Mouse (Mus musculus) left cerebral cortex, postnatal 10 days (tissue): ENCODE measurements around the gene Atxn7l1. TPM values are rescaled to one million over a fixed set of nuclear protein-coding genes. Genes with fewer than 3 reads are reported as not detected.
"Not testable (repeated sequence)": the region's sequence is repeated elsewhere in the genome, so short reads cannot be mapped to it uniquely, and the experiment has no call there.

Experiments used
- DNase-seq, 2 experiments: peaks; one replicate each; pipeline ENCODE4 v3.0.0; 2021 to 2022; ENCODE audit warnings: low spot score in 2 of 2, mixed read lengths in 1 of 2; ENCODE audit errors: extremely low spot score in 1 of 2
- intact Hi-C: fragments of 180-260 bp; cut with DNase I; formaldehyde crosslinking; loops from one replicate; pipeline ENCODE4 v1.15.1; 2025
- total RNA-seq, 2 experiments: library from RNA; stranded (reverse); gene quantifications; 2 replicates each; pipeline ENCODE4 v1.2.3; 2021

Gene Atxn7l1
- total RNA-seq, 2 experiments from 2014 or later, result 59.1 to 64.7 TPM

- intact Hi-C loops, result loop anchor here (5.0 kb wide), 1 partner anchor 120 kb away; no protein-coding TSS in a partner anchor
- DNase-seq, result peak in 1 of 2 experiments; percentile 41
Measured at GRCm38 (mm10) chr12:33146622-33147433, 665 bp upstream of the Atxn7l1 start.

DNA sequence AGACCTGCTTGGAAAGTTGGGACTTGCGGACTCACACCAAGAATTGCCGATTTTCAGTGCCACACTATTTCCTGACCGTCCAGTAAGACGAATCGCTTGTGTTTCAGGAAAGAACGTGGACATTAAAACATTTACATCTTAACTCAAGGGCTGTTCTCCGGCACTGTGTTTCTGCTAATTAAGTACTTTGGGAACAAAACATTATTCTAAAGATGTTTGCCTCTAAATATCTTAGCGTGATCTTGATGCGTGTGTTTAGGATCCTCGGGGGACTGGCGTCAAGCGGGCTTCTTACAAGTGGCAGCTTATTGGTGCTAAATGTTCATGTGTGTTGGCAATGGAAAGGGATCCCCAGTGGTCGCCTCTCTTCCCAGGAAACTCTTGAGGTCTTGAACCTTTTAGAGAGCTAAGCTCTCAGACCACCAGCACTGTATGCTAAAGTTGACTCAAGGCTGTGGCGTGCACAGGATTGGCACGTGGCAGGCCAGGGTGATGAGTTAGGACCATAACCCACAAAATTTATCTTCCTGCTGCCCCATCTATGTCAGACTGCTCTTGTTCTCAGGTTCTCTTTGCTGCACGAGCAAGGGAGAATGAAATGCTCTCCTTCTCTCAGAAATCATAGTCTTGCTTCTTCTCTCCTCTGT is 2.2 kb downstream of the Atxn7l1 start:
- intact Hi-C loops, result loop anchor here (5.0 to 10.0 kb wide), 2 partner anchors 115 to 122 kb away; no protein-coding TSS in a partner anchor
- no peak for DNase-seq

GRCm38 (mm10) chr12:33153131-33153530 is 5.6 kb downstream of the Atxn7l1 start:
- intact Hi-C loops, result loop anchor here (10.0 kb wide), 1 partner anchor 112 kb away; no protein-coding TSS in a partner anchor
- no peak for DNase-seq

- intact Hi-C loops, result loop anchor here (10.0 kb wide), 1 partner anchor 111 kb away; no protein-coding TSS in a partner anchor
- no peak for DNase-seq
Measured at GRCm38 (mm10) chr12:33153850-33154249, 6.4 kb downstream of the Atxn7l1 start.

DNA sequence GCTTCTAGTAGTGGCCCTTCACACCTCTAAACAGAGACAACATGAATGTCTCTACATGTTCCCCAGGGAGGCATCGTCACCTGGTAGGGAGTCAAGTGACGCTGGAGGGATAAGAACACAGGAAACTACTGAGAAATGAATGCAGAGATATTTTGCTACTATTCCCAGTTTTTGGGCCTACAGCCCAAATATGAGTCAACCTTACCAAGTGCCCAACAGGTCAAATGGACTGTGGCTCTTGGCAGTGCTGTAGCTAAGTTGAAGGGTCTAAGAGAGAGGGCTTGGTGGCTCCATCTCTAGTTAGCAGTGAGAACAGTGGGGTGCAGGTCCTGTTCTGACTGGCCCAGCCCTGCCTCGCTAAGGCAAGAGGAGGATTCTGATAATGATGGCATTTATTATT is 7.2 kb downstream of the Atxn7l1 start:
- no peak for DNase-seq
- intact Hi-C loops, result loop anchor here (10.0 kb wide), 1 partner anchor 110 kb away; no protein-coding TSS in a partner anchor

GRCm38 (mm10) chr12:33156334-33157018 is 9.0 kb downstream of the Atxn7l1 start:
- DNase-seq, result no peak
- intact Hi-C loops, result loop anchor here (10.0 kb wide), 1 partner anchor 108 kb away; no protein-coding TSS in a partner anchor

GRCm38 (mm10) chr12:33158256-33158655 is 10.8 kb downstream of the Atxn7l1 start:
- no peak for DNase-seq
- intact Hi-C loops, result loop anchor here (10.0 kb wide), 1 partner anchor 107 kb away; no protein-coding TSS in a partner anchor

GRCm38 (mm10) chr12:33160406-33160805 is 12.9 kb downstream of the Atxn7l1 start:
- no peak for DNase-seq
- intact Hi-C loops, result no loop called here

DNA sequence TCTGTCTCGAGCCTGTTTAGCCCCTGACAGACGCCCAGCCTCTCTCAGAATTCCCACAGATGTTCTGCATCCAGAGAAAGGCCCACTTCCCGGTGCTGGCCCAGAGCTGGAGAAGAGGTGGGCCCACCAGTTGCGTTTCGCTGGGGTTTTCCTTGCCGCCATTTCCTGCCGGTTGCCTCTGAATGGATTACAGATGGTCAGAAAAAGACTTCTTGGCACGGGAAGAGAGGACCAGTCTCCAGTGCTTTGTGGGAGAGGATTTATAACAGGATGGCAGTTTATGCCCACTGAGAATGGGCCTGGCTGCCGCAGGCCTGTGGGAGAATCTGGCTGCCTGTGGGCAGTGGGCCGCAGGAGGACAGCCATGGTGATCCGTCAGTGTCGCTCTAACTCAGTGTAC is 15.0 kb downstream of the Atxn7l1 start:
- no peak for DNase-seq
- intact Hi-C loops, result no loop called here

DNA sequence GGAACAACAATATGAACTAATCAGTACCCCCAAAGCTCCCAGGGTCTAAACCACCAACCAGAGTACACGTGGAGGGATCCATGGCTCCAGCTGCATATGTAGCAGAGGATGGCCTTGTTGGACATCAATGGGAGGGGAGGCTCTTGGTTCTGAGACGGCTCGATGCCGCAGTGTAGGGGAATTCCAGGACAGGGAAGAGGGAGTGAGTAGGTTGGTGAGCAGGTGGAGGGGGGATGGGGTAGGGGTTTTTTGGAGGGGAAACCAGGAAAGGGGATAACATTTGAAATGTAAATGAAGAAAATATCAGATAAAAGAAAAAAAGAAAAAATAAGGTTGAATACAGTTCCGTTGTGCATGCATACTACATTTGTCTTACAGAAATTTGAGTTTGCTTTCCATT is 16.5 kb downstream of the Atxn7l1 start:
- not testable (repeated sequence) for DNase-seq

DNA sequence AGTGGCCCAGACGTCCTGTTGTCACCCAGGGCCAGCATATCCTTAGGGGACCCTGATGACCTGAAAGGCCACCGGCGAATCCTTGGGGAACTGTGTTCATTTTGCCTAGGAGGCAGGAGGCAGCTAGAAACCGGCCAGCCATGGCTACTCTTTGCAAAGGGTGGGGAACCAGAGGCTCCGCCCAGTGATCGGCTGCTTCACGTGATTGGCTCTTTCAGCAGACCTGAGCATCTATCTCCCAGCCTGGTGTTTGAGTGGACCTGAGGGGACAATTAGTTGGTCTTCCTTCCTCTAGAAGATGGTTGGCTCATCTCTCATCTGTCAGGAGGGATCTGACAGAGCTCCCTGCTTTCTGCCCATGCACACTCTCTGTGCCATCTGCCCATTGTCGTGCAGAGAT is 19.2 kb downstream of the Atxn7l1 start:
- DNase-seq, result no peak
- intact Hi-C loops, result no loop called here

More for the DNA sequence above, 16.5 kb downstream of the Atxn7l1 start:
- intact Hi-C loops, result not testable (repeated sequence)

DNA sequence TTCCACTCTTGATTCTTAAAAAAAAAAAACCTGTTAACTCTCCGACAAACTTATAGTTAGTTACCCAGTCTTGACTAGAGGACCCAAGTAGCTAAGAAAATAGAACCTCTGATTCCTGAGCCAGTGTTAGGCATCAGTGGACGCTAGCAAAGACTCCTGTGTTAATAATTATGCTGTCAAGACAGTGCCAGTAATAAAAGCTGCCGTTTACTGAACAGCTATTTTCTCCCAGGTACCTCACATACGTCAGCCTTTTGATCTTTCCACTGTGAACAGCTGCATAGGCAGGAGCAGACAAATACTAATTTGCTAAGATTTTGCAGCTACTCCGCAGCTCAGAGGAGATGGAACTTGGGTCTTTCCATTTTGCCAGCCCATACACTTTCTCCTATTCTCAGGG is 20.1 kb downstream of the Atxn7l1 start:
- no peak for DNase-seq
- intact Hi-C loops, result no loop called here

- intact Hi-C loops, result no loop called here
Measured at GRCm38 (mm10) chr12:33168491-33168890, 21.0 kb downstream of the Atxn7l1 start.

DNA sequence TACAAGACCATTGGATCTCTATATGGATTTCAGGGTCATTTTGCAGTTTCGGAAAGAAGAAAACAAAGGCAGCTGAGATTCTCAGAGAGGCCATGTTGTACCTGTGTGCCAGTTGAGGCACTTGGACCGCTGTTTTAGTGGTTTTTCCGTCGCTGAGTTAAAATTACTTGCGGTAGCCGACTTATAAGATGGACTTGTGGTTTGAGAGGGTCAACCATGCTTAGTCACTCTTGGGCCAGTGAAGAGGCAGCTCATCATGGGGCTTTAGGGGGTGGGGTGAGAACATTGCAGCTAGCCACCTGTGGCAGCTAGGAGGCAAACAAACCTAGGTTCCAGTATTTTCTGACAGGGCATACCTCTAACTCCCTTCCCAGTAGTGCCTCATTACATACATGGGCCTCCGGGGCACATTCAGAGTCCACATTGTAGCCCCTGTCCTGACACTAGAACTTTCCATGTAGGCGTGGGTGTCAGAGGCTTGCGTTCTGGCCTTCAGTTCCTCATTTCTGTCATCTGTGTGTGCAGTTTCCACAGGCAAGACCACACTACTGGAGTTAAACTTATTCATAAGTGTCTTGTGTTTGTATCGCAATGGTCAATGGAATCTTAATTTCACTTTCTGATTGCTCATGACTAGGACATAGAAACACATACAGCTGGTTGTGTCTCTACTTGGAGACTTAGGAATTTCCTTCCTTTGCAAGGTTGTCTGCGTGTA is 22.4 kb downstream of the Atxn7l1 start:
- no peak for DNase-seq
- intact Hi-C loops, result no loop called here

More at GRCm38 (mm10) chr12:33168491-33168890, 21.0 kb downstream of the Atxn7l1 start:
- no peak for DNase-seq

- intact Hi-C loops, result no loop called here
- DNase-seq, result no peak
Measured at GRCm38 (mm10) chr12:33170822-33171221, 23.3 kb downstream of the Atxn7l1 start.

DNA sequence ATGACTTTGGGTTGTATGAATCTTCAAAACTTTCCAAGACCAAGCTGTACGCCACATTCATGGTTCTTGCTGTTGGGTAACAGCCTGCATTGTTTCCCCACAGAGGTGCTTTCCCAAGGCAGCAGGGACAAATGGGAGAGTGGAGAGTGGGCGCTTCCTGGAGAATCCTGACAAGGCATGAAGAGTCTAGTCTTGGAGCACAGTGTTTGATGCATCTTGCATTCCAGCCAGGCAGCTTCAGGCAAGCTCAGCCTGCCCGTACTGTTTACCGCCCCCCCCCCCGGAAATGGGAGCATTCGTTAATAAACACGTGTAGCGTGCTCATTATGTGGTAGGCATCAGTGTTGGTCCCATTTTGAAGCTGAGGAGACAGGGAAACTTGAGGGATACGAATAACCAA is 25.4 kb downstream of the Atxn7l1 start:
- intact Hi-C loops, result no loop called here
- DNase-seq, result no peak

GRCm38 (mm10) chr12:33173720-33174141 is 26.2 kb downstream of the Atxn7l1 start:
- DNase-seq, result no peak

DNA sequence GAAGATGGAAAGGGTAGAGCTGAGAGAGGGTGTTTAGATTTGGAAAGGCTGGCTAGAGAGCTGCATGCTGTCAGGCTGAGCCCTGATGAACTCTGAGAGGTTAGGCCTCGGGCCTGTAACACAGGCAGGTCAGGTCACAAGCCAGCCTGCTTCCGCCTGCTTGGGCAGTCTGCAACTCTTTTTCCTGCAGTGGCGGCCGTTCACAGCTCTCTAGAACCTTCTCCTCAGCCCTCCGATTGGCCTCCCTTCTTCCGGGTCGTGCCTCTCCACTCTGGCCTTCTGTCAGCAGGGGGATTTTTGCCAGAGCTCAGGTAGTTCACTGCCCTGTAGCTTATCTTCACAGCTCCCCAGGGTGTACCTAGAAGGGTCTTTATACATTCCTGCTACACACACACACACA is 26.7 kb downstream of the Atxn7l1 start:
- DNase-seq, result no peak
- intact Hi-C loops, result no loop called here

More at GRCm38 (mm10) chr12:33173720-33174141, 26.2 kb downstream of the Atxn7l1 start:
- intact Hi-C loops, result no loop called here
